Comparison of ENCODE assay signal across 24 mouse cellular contexts in the genomic region with DNA sequence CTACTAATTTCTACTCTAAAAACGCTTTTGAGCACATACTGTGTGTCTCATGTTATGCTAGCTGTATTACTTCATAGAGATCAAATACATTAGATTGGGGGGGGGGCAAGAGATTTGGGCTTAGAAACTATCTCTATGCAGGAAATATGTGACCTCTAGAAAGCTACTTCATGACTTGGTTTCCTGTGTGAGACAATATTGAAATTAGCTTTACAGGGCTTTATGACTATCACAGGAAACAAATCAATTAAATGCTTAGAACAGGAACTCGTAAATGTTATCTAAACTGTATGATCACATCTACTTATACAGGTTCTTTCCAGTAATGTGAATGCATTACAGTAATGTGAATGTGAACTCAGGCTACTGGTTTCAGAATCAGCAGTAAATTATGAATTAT. TPM values are rescaled to one million over a fixed set of nuclear protein-coding genes. Genes with fewer than 3 reads are reported as not detected.
DNase-seq lines count a peak whose midpoint lies in the region; ATAC-seq lines count a peak whose summit lies in the region.
"Had no signal": no experiment of that assay in that cellular context is flagged by ENCODE, and none has a peak within 500 bp of the region (broad histone marks: within the 10 kb centered on the region; RNA-seq: fewer than 3 reads in every experiment).

No protein-coding gene starts in this region.

- WGBS in kidney, embryonic 14.5 days: 70% methylated on average over 2 of the region's 2 CpGs

- no peak overlapping the region for H3K4me2 ChIP-seq in kidney, embryonic 14.5 days (replicated peaks; ENCODE audit: low read depth, low read length)
- H3K4me2 ChIP-seq: embryonic facial prominence, embryonic 12.5 days; forebrain, embryonic 13.5 days; forebrain, embryonic 15.5 days had no signal

- H3K4me1 ChIP-seq in kidney, embryonic 14.5 days (ENCODE audit: control insufficient read depth, insufficient read depth, low read length): no peaks in the 10 kb centered on the region
- H3K4me1 ChIP-seq: embryonic facial prominence, embryonic 10.5 days; embryonic facial prominence, embryonic 12.5 days; forebrain, embryonic 13.5 days; forebrain, embryonic 15.5 days had no signal

- no peaks in the 10 kb centered on the region for H3K27me3 ChIP-seq in kidney, embryonic 14.5 days (ENCODE audit: control insufficient read depth, insufficient read depth, low read length)
- H3K27me3 ChIP-seq: CH12.LX; embryonic facial prominence, embryonic 12.5 days; forebrain, embryonic 13.5 days; forebrain, embryonic 15.5 days; Patski had no signal

- H3K9ac ChIP-seq in kidney, embryonic 14.5 days (ENCODE audit: low read depth, low read length): no peak overlapping the region
- H3K9ac ChIP-seq: embryonic facial prominence, embryonic 12.5 days; forebrain, embryonic 13.5 days; forebrain, embryonic 15.5 days; forebrain, postnatal 0 days had no signal

- DNase-seq in CD4-positive, CD25-positive, alpha-beta regulatory T cell, adult 2 months (ENCODE audit: low read depth, low spot score): peak; percentile 17
- DNase-seq in thymus, postnatal 36 days: no peak
- no peak for DNase-seq in adrenal gland, adult 8-10 months
- DNase-seq: adrenal gland, adult 2 months; adrenal gland, postnatal 14 days; adrenal gland, postnatal 36 days; cerebellum, adult 11-12 months; cerebellum, adult 2 months; cerebellum, adult 9-10 months; cerebellum, postnatal 10 days; cerebellum, postnatal 25 days; forebrain, postnatal 0 days had no signal

- no peaks in the 10 kb centered on the region for H3K9me3 ChIP-seq in kidney, embryonic 14.5 days (ENCODE audit: control insufficient read depth, low read length)
- H3K9me3 ChIP-seq: embryonic facial prominence, embryonic 10.5 days; embryonic facial prominence, embryonic 12.5 days; forebrain, embryonic 13.5 days; forebrain, embryonic 15.5 days; G1E had no signal

- H3K27ac ChIP-seq in kidney, embryonic 14.5 days (ENCODE audit: low read depth, low read length): no peak overlapping the region
- H3K27ac ChIP-seq: embryonic facial prominence, embryonic 10.5 days; embryonic facial prominence, embryonic 12.5 days; forebrain, embryonic 13.5 days; forebrain, embryonic 15.5 days had no signal

- peak; percentile 73 for ATAC-seq in activated CD4-positive, CD25-positive, alpha-beta regulatory T cell, adult 4 months
- peak; percentile 80 for ATAC-seq in inflammation-experienced regulatory T-cells, adult 6 months
- no peak for ATAC-seq in kidney, embryonic 14.5 days (ENCODE audit: low FRiP score, low TSS enrichment)
- ATAC-seq: forebrain, embryonic 13.5 days; forebrain, embryonic 15.5 days; forebrain, postnatal 0 days; Patski had no signal

- H3K36me3 ChIP-seq in kidney, embryonic 14.5 days (ENCODE audit: control insufficient read depth, insufficient read depth, low read length): no peaks in the 10 kb centered on the region
- H3K36me3 ChIP-seq: embryonic facial prominence, embryonic 10.5 days; embryonic facial prominence, embryonic 12.5 days; forebrain, embryonic 15.5 days; G1E had no signal

- H3K4me3 ChIP-seq in kidney, embryonic 14.5 days (ENCODE audit: low read length): no peak overlapping the region
- H3K4me3 ChIP-seq: embryonic facial prominence, embryonic 10.5 days; embryonic facial prominence, embryonic 12.5 days; forebrain, embryonic 13.5 days; forebrain, embryonic 15.5 days had no signal

RNA-seq across cellular contexts. Expression of a gene that starts 15.3 kb away (rescaled TPM):
- polyA plus RNA-seq in activated CD4-positive, CD25-positive, alpha-beta regulatory T cell, adult 4 months (2017; shearing (Covaris generic)): 1 to 10 TPM; 1.8 to 2.3 TPM
- polyA plus RNA-seq in inflammation-experienced regulatory T-cells, adult 6 months (2017; shearing (Covaris generic)): 1 to 10 TPM; 1.6 to 3.6 (median 2.0) TPM
- 0.18 TPM in 1 of 2 replicates, not detected in the other for polyA plus RNA-seq in kidney, embryonic 14.5 days (2014; fragmentation: Nextera tagmentation; extraction: Ambion mirVana)
- not detected for total RNA-seq in adrenal gland, adult 8-10 months (2022)
- total RNA-seq: adrenal gland, adult 2 months; adrenal gland, postnatal 14 days; CH12.LX; forebrain, postnatal 0 days; G1E had no signal
- polyA plus RNA-seq: adrenal gland, adult 2 months; forebrain, embryonic 13.5 days; G1E had no signal

RNA-seq across cellular contexts. Expression of a gene that starts 49.7 kb away (rescaled TPM):
- polyA plus RNA-seq in activated CD4-positive, CD25-positive, alpha-beta regulatory T cell, adult 4 months (2017; shearing (Covaris generic)): not detected
- polyA plus RNA-seq in inflammation-experienced regulatory T-cells, adult 6 months (2017; shearing (Covaris generic)): not detected
- not detected in 2 replicates for polyA plus RNA-seq in kidney, embryonic 14.5 days (2014; fragmentation: Nextera tagmentation; extraction: Ambion mirVana)
- total RNA-seq in adrenal gland, adult 8-10 months (2022): under 1 TPM in 2 of 4 experiments, not detected in 2; 0.09 to 0.17 TPM
- total RNA-seq: adrenal gland, adult 2 months; adrenal gland, postnatal 36 days; CH12.LX; G1E had no signal
- polyA plus RNA-seq: adrenal gland, adult 2 months; cerebellum, adult 2 months; cortical plate, adult 2 months; embryonic facial prominence, embryonic 10.5 days; embryonic facial prominence, embryonic 12.5 days; forebrain, embryonic 11.5 days; forebrain, embryonic 13.5 days; forebrain, embryonic 15.5 days; forebrain, postnatal 0 days; G1E had no signal
